Mouse (Mus musculus) urinary bladder, postnatal 25 days (tissue): Measurements from ENCODE around the gene Zfp518b.

Experiments used
- DNase-seq: peaks from one replicate; pipeline ENCODE4 v3.0.0; 2022; ENCODE audit warnings: low spot score

Gene Zfp518b

GRCm38 (mm10) chr5:38632463-38633449 lies 51.9 kb downstream of the Zfp518b start:
- peak; percentile 75 for DNase-seq

GRCm38 (mm10) chr5:38628023-38628422 lies 56.6 kb downstream of the Zfp518b start:
- DNase-seq: no peak

- no peak for DNase-seq
These were observed 57.7 kb downstream of the Zfp518b start for GRCm38 (mm10) chr5:38626883-38627282.

GRCm38 (mm10) chr5:38620783-38621182 lies 63.8 kb downstream of the Zfp518b start:
- peak; percentile 47 for DNase-seq

- DNase-seq: no peak
These were observed 65.7 kb downstream of the Zfp518b start for GRCm38 (mm10) chr5:38618908-38619307.
